21 mouse cellular contexts compared by ENCODE assay signal in genomic region chr10:123398136-123398535, GRCm38 (mm10).
DNase-seq lines count a peak whose midpoint lies in the region; ATAC-seq lines count a peak whose summit lies in the region.
"Had no signal": no experiment of that assay in that cellular context is flagged by ENCODE, and none has a peak within 500 bp of the region (broad histone marks: within the 10 kb centered on the region; RNA-seq: fewer than 3 reads in every experiment).

No protein-coding gene starts in this region.

- H3K36me3 ChIP-seq in forebrain, embryonic 14.5 days (ENCODE audit: control insufficient read depth, insufficient read depth, low read length) = no peaks in the 10 kb centered on the region
- no peaks in the 10 kb centered on the region for H3K36me3 ChIP-seq in forebrain, embryonic 16.5 days (ENCODE audit: control insufficient read depth, insufficient read depth)
- H3K36me3 ChIP-seq in midbrain, embryonic 14.5 days (ENCODE audit: control insufficient read depth, insufficient read depth, low read length) = no peaks in the 10 kb centered on the region
- no peaks in the 10 kb centered on the region for H3K36me3 ChIP-seq in midbrain, embryonic 11.5 days (ENCODE audit: control insufficient read depth, insufficient read depth, low read length)
- H3K36me3 ChIP-seq: embryonic facial prominence, embryonic 12.5 days; heart, embryonic 12.5 days; liver, embryonic 13.5 days; neural tube, embryonic 12.5 days had no signal

- H3K9me3 ChIP-seq in forebrain, embryonic 14.5 days (replicated peaks; ENCODE audit: control insufficient read depth, low read length) = no peaks in the 10 kb centered on the region
- no peaks in the 10 kb centered on the region for H3K9me3 ChIP-seq in forebrain, embryonic 16.5 days (ENCODE audit: control insufficient read depth, low read length)
- no peaks in the 10 kb centered on the region for H3K9me3 ChIP-seq in midbrain, embryonic 14.5 days (ENCODE audit: control insufficient read depth, low read length)
- no peaks in the 10 kb centered on the region for H3K9me3 ChIP-seq in midbrain, embryonic 11.5 days (ENCODE audit: control insufficient read depth, low read length)
- H3K9me3 ChIP-seq: embryonic facial prominence, embryonic 12.5 days; heart, embryonic 12.5 days; liver, embryonic 13.5 days; neural tube, embryonic 12.5 days had no signal

- H3K27ac ChIP-seq in forebrain, embryonic 14.5 days (ENCODE audit: low read depth, low read length) = no peak overlapping the region
- H3K27ac ChIP-seq in forebrain, embryonic 16.5 days (ENCODE audit: low read length) = no peak overlapping the region
- H3K27ac ChIP-seq in midbrain, embryonic 14.5 days (replicated peaks; ENCODE audit: low read depth, low read length) = no peak overlapping the region
- H3K27ac ChIP-seq in midbrain, embryonic 11.5 days (ENCODE audit: low read depth, low read length) = no peak overlapping the region
- H3K27ac ChIP-seq: embryonic facial prominence, embryonic 12.5 days; hindbrain, postnatal 0 days; liver, embryonic 13.5 days; neural tube, embryonic 12.5 days had no signal

- no peak overlapping the region for H3K4me2 ChIP-seq in forebrain, embryonic 14.5 days (ENCODE audit: low read length)
- H3K4me2 ChIP-seq in forebrain, embryonic 16.5 days (ENCODE audit: low read length) = no peak overlapping the region
- peak overlapping the region; percentile 25; the same call in 1 of the 2 replicates for H3K4me2 ChIP-seq in midbrain, embryonic 14.5 days (ENCODE audit: low read length)
- H3K4me2 ChIP-seq in midbrain, embryonic 11.5 days = no peak overlapping the region
- H3K4me2 ChIP-seq: embryonic facial prominence, embryonic 12.5 days; heart, embryonic 12.5 days; liver, embryonic 13.5 days; lung, embryonic 14.5 days; neural tube, embryonic 12.5 days had no signal

- 53% methylated on average over 6 of the region's 6 CpGs for WGBS in forebrain, embryonic 14.5 days
- 40% methylated on average over 6 of the region's 6 CpGs for WGBS in forebrain, embryonic 16.5 days
- WGBS in midbrain, embryonic 14.5 days = 15% methylated on average over 6 of the region's 6 CpGs
- 32% methylated on average over 6 of the region's 6 CpGs for WGBS in midbrain, embryonic 11.5 days

- H3K9ac ChIP-seq in forebrain, embryonic 14.5 days (ENCODE audit: low read length) = no peak overlapping the region
- H3K9ac ChIP-seq in forebrain, embryonic 16.5 days (replicated peaks; ENCODE audit: low read depth, low read length) = no peak overlapping the region
- H3K9ac ChIP-seq in midbrain, embryonic 14.5 days (replicated peaks; ENCODE audit: low read length) = no peak overlapping the region
- H3K9ac ChIP-seq in midbrain, embryonic 11.5 days (ENCODE audit: low read length) = no peak overlapping the region
- H3K9ac ChIP-seq: embryonic facial prominence, embryonic 12.5 days; heart, embryonic 12.5 days; liver, embryonic 13.5 days; lung, embryonic 14.5 days; neural tube, embryonic 12.5 days had no signal

- intact Hi-C loops in heart, postnatal 10 days (cut with DNase I) = no loop called here

- H3K4me1 ChIP-seq in forebrain, embryonic 14.5 days (ENCODE audit: control insufficient read depth, insufficient read depth, low read length) = no peaks in the 10 kb centered on the region
- H3K4me1 ChIP-seq in forebrain, embryonic 16.5 days (replicated peaks; ENCODE audit: control insufficient read depth, insufficient read depth, low read length) = no peaks in the 10 kb centered on the region
- peaks cover 11% of the 10 kb centered on the region for H3K4me1 ChIP-seq in midbrain, embryonic 14.5 days (ENCODE audit: control insufficient read depth, insufficient read depth, low read length)
- H3K4me1 ChIP-seq in midbrain, embryonic 11.5 days (ENCODE audit: control insufficient read depth, insufficient read depth, low read length) = 0 out of 2 replicates have a peak, but pooled peaks cover 2% of the 10 kb centered on the region
- H3K4me1 ChIP-seq: embryonic facial prominence, embryonic 12.5 days; heart, embryonic 12.5 days; liver, embryonic 13.5 days; megakaryocyte, embryonic 14.5 days; neural tube, embryonic 12.5 days had no signal

- no peaks in the 10 kb centered on the region for H3K27me3 ChIP-seq in forebrain, embryonic 14.5 days (replicated peaks; ENCODE audit: control insufficient read depth, insufficient read depth, low read length)
- H3K27me3 ChIP-seq in forebrain, embryonic 16.5 days (replicated peaks; ENCODE audit: control insufficient read depth, insufficient read depth, low read length) = no peaks in the 10 kb centered on the region
- no peaks in the 10 kb centered on the region for H3K27me3 ChIP-seq in midbrain, embryonic 14.5 days (ENCODE audit: control insufficient read depth, insufficient read depth, low read length)
- no peaks in the 10 kb centered on the region for H3K27me3 ChIP-seq in midbrain, embryonic 11.5 days (ENCODE audit: control insufficient read depth, insufficient read depth, low read length)
- H3K27me3 ChIP-seq: embryonic facial prominence, embryonic 12.5 days; heart, embryonic 12.5 days; liver, embryonic 13.5 days; megakaryocyte, embryonic 14.5 days; neural tube, embryonic 12.5 days had no signal

- peak; percentile 16 for DNase-seq in forebrain, embryonic 14.5 days (ENCODE audit: low spot score)
- peak; percentile 47 for DNase-seq in midbrain, embryonic 14.5 days
- DNase-seq in midbrain, embryonic 11.5 days (ENCODE audit: low spot score, missing footprints) = no peak
- DNase-seq in kidney, adult 8-10 months = peak; percentile 52 to 55
- DNase-seq in kidney, postnatal 36 days = peak; percentile 55 to 58
- DNase-seq in heart, postnatal 10 days = no peak
- no peak for DNase-seq in left cerebral cortex, adult 11 months (ENCODE audit: low spot score)
- DNase-seq: adrenal gland, postnatal 14 days; cerebellum, adult 9-11 months; gastrocnemius, postnatal 10 days; heart, postnatal 14 days; liver, embryonic 13.5 days; lung, embryonic 14.5 days; lung, postnatal 36 days had no signal

- H3K4me3 ChIP-seq in forebrain, embryonic 14.5 days (ENCODE audit: low read depth, low read length) = no peak overlapping the region
- no peak overlapping the region for H3K4me3 ChIP-seq in forebrain, embryonic 16.5 days (replicated peaks; ENCODE audit: low read length)
- H3K4me3 ChIP-seq in midbrain, embryonic 14.5 days (replicated peaks; ENCODE audit: low read depth, low read length) = no peak overlapping the region
- H3K4me3 ChIP-seq in midbrain, embryonic 11.5 days (ENCODE audit: low read depth, low read length) = no peak overlapping the region
- H3K4me3 ChIP-seq: embryonic facial prominence, embryonic 12.5 days; heart, embryonic 12.5 days; liver, embryonic 13.5 days; megakaryocyte, embryonic 14.5 days; neural tube, embryonic 12.5 days had no signal

- ATAC-seq in forebrain, embryonic 14.5 days = no peak
- ATAC-seq in forebrain, embryonic 16.5 days = no peak
- no peak for ATAC-seq in midbrain, embryonic 14.5 days (ENCODE audit: low FRiP score, low TSS enrichment)
- ATAC-seq in midbrain, embryonic 11.5 days (ENCODE audit: low FRiP score) = no peak
- ATAC-seq: hindbrain, postnatal 0 days; intestine, embryonic 16.5 days had no signal

Comparison
In these comparisons a context has a peak if more than half of its experiments do, and no peak if none do; other contexts are left out.
1. DNase-seq: peak in forebrain, embryonic 14.5 days (single experiment), midbrain, embryonic 14.5 days (single experiment), kidney, adult 8-10 months (2 of 2) and kidney, postnatal 36 days (2 of 2); none in midbrain, embryonic 11.5 days (single experiment), heart, postnatal 10 days (0 of 2) and left cerebral cortex, adult 11 months (single experiment).